Mouse (Mus musculus): ENCODE data around the gene Mlph.
A peak's percentile ranks its signal among the peaks of the same experiment; 100 is the strongest.

The Mlph gene

GRCm38 (mm10) chr1:90914948-90915569 is at the start of gene Mlph:
TSS of gene Mlph (plus strand) at chr1:90915085.
- DNase-seq = no peak

GRCm38 (mm10) chr1:90866734-90867133 is 48.2 kb upstream of the Mlph start:
- no peak for DNase-seq

GRCm38 (mm10) chr1:90870581-90870980 is 44.3 kb upstream of the Mlph start:
- DNase-seq = no peak

GRCm38 (mm10) chr1:90875371-90875770 is 39.5 kb upstream of the Mlph start:
- DNase-seq = no peak

DNA sequence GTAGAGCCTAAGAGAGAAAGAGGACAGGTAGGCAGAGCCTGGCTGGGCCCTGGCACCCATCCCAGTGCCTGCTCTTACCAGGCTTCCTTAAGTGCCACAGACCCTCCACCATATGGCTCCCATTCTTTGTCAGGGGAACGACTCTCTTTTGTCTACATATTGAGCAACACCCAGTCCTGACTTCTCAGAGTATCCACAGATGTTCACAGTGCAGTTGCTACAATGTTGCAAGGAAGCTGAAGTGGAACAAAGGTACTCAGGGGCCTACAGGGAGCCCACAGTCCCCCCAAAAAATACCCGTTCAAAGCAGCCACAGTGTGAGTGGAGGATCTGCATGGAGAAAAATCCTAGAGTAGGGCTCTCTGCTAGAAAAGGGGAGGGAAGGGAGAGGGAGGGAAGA is 38.9 kb upstream of the Mlph start:
- DNase-seq = no peak

DNA sequence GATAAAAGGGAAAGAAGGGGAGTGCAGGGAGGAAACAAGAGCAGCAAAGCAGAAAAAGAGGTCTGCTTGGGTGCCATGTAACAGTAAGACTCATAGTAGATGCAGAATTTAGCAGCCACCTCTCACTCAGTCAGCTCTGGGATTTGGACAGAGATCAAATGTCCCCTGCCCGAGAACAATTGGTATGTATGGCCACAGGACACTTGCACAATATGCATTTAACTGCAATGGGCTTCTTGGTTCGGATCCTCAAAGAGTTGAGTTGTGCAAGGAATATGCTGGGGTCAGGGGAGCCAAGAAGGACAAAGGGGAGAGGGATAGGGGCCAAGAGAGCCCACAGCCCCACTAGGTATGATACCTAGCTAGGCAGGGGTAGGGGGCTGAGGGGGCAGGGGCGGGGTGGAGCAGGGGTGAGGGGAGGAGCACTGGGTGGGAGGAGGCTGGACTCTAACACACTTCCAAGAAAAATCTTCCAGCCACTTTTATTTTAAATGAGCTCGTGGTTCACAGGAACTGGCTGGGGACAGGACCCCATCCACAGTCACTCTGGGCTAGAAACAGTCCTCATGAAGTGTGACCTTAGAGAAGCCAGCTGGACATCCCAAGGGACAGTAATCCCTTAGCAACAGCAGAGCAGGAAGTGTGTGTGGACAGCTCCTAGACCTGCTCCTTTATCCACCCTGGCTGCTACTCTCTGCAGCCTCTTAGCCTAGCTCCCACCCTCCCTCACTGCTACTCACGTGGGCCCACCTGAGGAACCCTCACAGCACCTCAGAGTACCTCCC is 38.2 kb upstream of the Mlph start:
- no peak for DNase-seq

- no peak for DNase-seq
These were observed 29.0 kb upstream of the Mlph start for GRCm38 (mm10) chr1:90885771-90886460.

GRCm38 (mm10) chr1:90894521-90894920 is 20.4 kb upstream of the Mlph start:
- DNase-seq = no peak

GRCm38 (mm10) chr1:90895004-90895403 is 19.9 kb upstream of the Mlph start:
- no peak for DNase-seq

DNA sequence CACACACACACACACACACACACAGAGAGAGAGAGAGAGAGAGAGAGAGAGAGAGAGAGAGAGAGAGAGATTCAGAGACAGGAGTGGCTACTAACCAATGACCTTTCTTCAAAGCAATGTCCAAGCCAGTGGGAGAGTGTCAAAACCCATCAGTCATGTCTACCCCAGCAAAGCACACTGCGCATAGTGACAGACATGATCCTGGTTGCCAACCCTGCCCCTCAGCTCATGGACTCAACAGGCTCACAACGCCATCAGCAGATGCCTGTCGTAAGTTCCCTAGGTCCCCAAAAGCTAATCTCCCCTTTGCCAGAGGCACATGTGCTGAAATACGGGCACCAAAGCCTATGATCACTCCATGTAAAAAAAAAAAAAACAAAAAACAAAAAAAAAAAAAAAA is 18.6 kb upstream of the Mlph start:
- no peak for DNase-seq

DNA sequence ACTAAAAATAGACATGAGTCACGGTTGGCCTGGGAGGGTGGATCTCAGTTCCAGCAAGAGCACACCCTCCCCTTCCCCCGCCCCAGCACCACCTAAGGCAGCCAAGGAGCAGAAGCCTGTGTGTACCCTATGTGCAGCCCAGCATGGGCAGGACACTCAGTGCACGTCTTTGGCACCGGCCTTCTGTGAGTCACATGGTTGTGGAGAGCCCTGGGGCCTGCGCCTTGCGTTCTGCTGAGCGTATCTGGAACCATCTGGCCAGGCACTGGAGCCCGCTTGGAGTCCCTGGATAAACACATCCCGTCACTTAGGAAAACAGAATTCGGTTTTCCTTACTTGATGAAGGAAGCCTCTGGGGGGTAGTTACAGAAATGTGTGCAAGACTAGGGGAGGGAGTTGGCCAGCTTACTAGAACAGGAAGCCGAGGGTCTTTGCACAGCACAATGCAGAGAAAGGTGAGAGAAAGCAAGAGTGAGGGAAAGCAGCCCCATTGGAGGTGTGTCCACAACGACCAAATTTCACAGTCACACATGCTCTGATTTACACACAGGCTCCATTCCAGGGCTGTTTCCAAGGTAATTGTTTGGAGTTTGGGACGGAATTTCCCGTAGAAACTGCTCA is 18.0 kb upstream of the Mlph start:
- DNase-seq = peak; percentile 9

DNA sequence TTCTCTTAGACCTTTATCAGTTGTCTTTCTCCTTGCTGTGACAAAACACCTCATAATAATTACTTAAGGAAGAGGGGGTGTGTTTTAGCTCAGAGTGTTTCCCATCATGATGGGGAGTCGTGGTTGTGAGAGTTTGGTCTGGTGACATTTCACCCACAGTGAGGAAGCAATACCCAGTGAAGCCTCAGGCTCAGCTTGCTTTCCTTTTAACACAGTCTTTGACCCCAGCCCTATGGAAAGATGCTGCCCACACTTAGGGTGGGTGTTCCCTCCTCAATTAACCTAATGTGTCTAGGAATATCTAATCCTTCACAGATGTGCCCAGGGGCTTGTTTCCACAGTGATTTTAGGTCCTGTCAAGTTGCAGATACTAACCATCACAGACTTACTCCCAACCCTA is 16.9 kb upstream of the Mlph start:
- DNase-seq = no peak

DNA sequence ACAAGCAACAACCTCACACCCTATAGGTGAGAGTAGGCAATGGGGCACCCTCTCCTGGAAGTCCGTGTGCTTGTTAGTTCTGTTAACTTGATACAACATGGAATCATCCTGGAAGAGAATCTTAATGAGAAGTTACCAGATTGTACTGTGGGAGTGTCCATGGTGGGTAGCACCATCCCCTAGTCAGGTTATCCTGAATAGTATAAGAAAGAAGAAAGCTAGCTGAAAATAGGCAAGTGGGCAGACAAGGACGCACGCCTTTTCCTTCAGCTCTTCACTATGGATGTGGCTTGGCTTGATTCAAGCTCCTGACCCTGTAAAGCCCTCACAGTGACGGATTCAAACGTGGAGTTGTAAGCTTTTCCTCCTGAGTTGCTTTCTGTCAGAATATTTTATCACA is 15.1 kb upstream of the Mlph start:
- no peak for DNase-seq

GRCm38 (mm10) chr1:90900406-90900805 is 14.5 kb upstream of the Mlph start:
- DNase-seq = peak; percentile 14

GRCm38 (mm10) chr1:90901246-90901645 is 13.6 kb upstream of the Mlph start:
- DNase-seq = no peak

- DNase-seq = no peak
These were observed 13.1 kb upstream of the Mlph start for GRCm38 (mm10) chr1:90901681-90902208.

DNA sequence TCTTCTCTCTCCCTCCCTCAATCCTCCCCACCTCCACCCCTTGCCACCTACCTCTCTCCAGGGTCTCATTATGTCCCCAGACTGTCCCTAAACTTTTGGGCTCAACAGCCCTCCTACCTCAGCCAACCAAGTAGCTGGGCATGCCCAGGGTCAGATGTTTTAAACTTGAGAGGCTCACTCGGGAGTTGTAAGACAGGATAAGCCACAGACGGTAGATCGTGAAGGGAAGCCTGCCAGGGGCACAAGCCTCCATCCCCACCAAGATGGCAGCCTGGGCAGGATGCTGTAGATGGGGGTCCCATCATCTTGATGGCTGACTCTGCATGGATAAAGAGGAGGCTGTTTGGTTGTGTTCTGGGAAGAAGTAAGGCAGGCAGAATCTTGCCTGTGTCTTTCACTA is 12.1 kb upstream of the Mlph start:
- no peak for DNase-seq

- no peak for DNase-seq
These were observed 11.5 kb upstream of the Mlph start for GRCm38 (mm10) chr1:90903211-90903945.

DNA sequence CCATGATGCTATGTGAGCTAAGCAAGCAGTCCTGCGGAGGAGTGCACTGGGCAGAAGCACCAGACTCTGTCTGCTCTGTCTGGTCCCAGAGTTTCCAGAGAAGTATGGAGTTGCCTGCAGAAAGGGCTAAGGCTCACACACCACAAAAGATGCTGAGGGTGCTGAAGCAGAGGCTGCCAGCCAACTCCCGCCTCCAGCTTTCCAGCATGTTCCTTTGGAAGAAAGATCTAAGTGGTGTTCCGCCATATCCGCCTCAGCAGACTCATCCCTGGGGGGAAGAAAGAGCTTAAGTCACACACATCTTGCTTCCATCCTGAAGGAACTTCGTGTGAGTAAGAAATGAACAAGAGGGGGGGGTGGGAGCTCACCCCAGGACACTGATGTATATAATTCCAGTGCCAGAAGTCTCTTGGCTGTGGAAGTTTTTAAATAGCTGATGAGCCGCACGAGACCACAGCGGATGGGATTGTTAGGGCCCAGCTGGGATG is 10.9 kb upstream of the Mlph start:
- DNase-seq = peak; percentile 83

GRCm38 (mm10) chr1:90904729-90905404 is 10.0 kb upstream of the Mlph start:
- DNase-seq = no peak

- no peak for DNase-seq
These were observed 8.5 kb upstream of the Mlph start for GRCm38 (mm10) chr1:90906357-90906756.

GRCm38 (mm10) chr1:90909161-90909560 is 5.7 kb upstream of the Mlph start:
- no peak for DNase-seq

Data from right cerebral cortex, adult 18-20 months (tissue).